ENCODE assay signal across 24 mouse cellular contexts in genomic region chr15:31468806-31469205, GRCm38 (mm10). TPM values are rescaled to one million over a fixed set of nuclear protein-coding genes. Genes with fewer than 3 reads are reported as not detected.
DNase-seq lines count a peak whose midpoint lies in the region; ATAC-seq and TF ChIP-seq lines count a peak whose summit lies in the region.
"Had no signal": no experiment of that assay in that cellular context is flagged by ENCODE, and none has a peak within 500 bp of the region (broad histone marks: within the 10 kb centered on the region; RNA-seq: fewer than 3 reads in every experiment).

No protein-coding gene starts in this region.

- no peak for TF ChIP-seq CTCF in kidney, postnatal 0 days (IDR thresholded peaks at IDR 0.05; ENCODE audit: low read depth)

- H3K4me2 ChIP-seq in kidney, postnatal 0 days (ENCODE audit: low read length): no peak overlapping the region
- H3K4me2 ChIP-seq: embryonic facial prominence, embryonic 12.5 days; forebrain, embryonic 13.5 days; forebrain, embryonic 15.5 days had no signal

- no peak overlapping the region for H3K27ac ChIP-seq in kidney, postnatal 0 days
- H3K27ac ChIP-seq: embryonic facial prominence, embryonic 10.5 days; embryonic facial prominence, embryonic 12.5 days; forebrain, embryonic 13.5 days; forebrain, embryonic 15.5 days had no signal

- H3K27me3 ChIP-seq in kidney, postnatal 0 days (ENCODE audit: insufficient read depth, low read length): no peaks in the 10 kb centered on the region
- H3K27me3 ChIP-seq: CH12.LX; embryonic facial prominence, embryonic 12.5 days; forebrain, embryonic 13.5 days; forebrain, embryonic 15.5 days; Patski had no signal

- peaks cover 24% of the 10 kb centered on the region; the same call in 1 of the 2 replicates for H3K36me3 ChIP-seq in kidney, postnatal 0 days (ENCODE audit: insufficient read depth, low read length)

- no peaks in the 10 kb centered on the region for H3K9me3 ChIP-seq in kidney, postnatal 0 days (replicated peaks; ENCODE audit: low read length)
- H3K9me3 ChIP-seq: embryonic facial prominence, embryonic 10.5 days; embryonic facial prominence, embryonic 12.5 days; forebrain, embryonic 13.5 days; forebrain, embryonic 15.5 days; G1E had no signal

- H3K4me3 ChIP-seq in kidney, postnatal 0 days (replicated peaks; ENCODE audit: low read depth, low read length): no peak overlapping the region
- H3K4me3 ChIP-seq: embryonic facial prominence, embryonic 10.5 days; embryonic facial prominence, embryonic 12.5 days; forebrain, embryonic 13.5 days; forebrain, embryonic 15.5 days had no signal

- DNase-seq in kidney, postnatal 0 days (ENCODE audit: low spot score): peak; percentile 55
- DNase-seq in kidney, postnatal 36 days: no peak
- peak; percentile 71 for DNase-seq in 416B (ENCODE audit: low read depth)
- DNase-seq: adrenal gland, adult 8-10 months; adrenal gland, postnatal 14 days; adrenal gland, postnatal 36 days; B cell, adult 2 months; cerebellum, adult 11-12 months; cerebellum, adult 2 months; cerebellum, adult 9-10 months; cerebellum, postnatal 10 days; cerebellum, postnatal 25 days; forebrain, postnatal 0 days had no signal

- WGBS in kidney, postnatal 0 days: 60% methylated on average over 5 of the region's 5 CpGs

- H3K4me1 ChIP-seq in kidney, postnatal 0 days (replicated peaks; ENCODE audit: insufficient read depth, low read length): no peaks in the 10 kb centered on the region
- H3K4me1 ChIP-seq: embryonic facial prominence, embryonic 10.5 days; embryonic facial prominence, embryonic 12.5 days; forebrain, embryonic 13.5 days; forebrain, embryonic 15.5 days had no signal

- H3K9ac ChIP-seq in kidney, postnatal 0 days (ENCODE audit: low read depth, low read length): no peak overlapping the region
- H3K9ac ChIP-seq: embryonic facial prominence, embryonic 12.5 days; forebrain, embryonic 13.5 days; forebrain, embryonic 15.5 days; forebrain, postnatal 0 days had no signal

- no peak for ATAC-seq in kidney, postnatal 0 days (replicated peaks; ENCODE audit: low FRiP score, low read depth)
- 0 out of 2 replicates have a peak, but pooled peaks have one; percentile 22 for ATAC-seq in granulocyte monocyte progenitor cell, adult 5-6 weeks (replicated peaks; ENCODE audit: poor library complexity, severe bottlenecking)
- ATAC-seq in megakaryocyte, adult 5-6 weeks (ENCODE audit: poor library complexity, severe bottlenecking): no peak
- ATAC-seq: activated CD4-positive, CD25-positive, alpha-beta regulatory T cell, adult 4 months; CD4-positive, CD25-positive, alpha-beta regulatory T cell, adult 4 months; forebrain, embryonic 13.5 days; forebrain, embryonic 15.5 days; forebrain, postnatal 0 days; Patski had no signal

RNA-seq across cellular contexts. Expression of gene Ropn1l, which starts 15.3 kb away (rescaled TPM):
- polyA plus RNA-seq in kidney, postnatal 0 days (2015; fragmentation: Nextera tagmentation; extraction: Ambion mirVana): 5.2 and 5.8 TPM in 2 replicates
- 1.9 and 6.3 TPM in 2 replicates for total RNA-seq in granulocyte monocyte progenitor cell, adult 5-6 weeks (2014; fragmentation: Nextera tagmentation)
- total RNA-seq in granulocyte monocyte progenitor cell, adult 5-6 weeks (2017): not detected in 2 replicates
- 1.3 and 1.4 TPM in 2 replicates for total RNA-seq in megakaryocyte, adult 5-6 weeks (2015)
- total RNA-seq in megakaryocyte, adult 5-6 weeks (2017): 1.2 and 1.5 TPM in 2 replicates

Comparison
In these comparisons a context has a peak if more than half of its experiments do, and no peak if none do; other contexts are left out.
1. DNase-seq: peak in kidney, postnatal 0 days (single experiment) and 416B (single experiment); none in kidney, postnatal 36 days (0 of 2).